Mouse (Mus musculus) liver, embryonic 11.5 days (tissue): ENCODE results near the gene Abcb10. TPM values are rescaled to one million over a fixed set of nuclear protein-coding genes. Genes with fewer than 3 reads are reported as not detected.

Experiments
- ATAC-seq: fragments of 200-750 bp; cut with Nextera tagmentation; replicated peaks from 2 replicates; pipeline ENCODE4 v1.8.0; 2017; ENCODE audit warnings: moderate number of reproducible peaks, mild to moderate bottlenecking, moderate TSS enrichment, moderate library complexity; ENCODE audit not compliant: low FRiP score
- DNase-seq: peaks from one replicate; pipeline ENCODE4 v3.0.0-alpha.2; 2017; ENCODE audit warnings: low spot score
- H3K27ac ChIP-seq: fragments of 300-500 bp; sonication (generic); 2 replicates; pipeline ENCODE4 v1.5.1; 2014; ENCODE audit warnings: mild to moderate bottlenecking, low read depth, low read length, control low read depth
- H3K27me3 ChIP-seq: fragments of 300-500 bp; sonication (generic); replicated peaks from 2 replicates; pipeline ENCODE4 v1.6.1; 2014; ENCODE audit warnings: low read length, mixed read lengths; ENCODE audit not compliant: control insufficient read depth, insufficient read depth
- H3K36me3 ChIP-seq: fragments of 300-500 bp; sonication (generic); 2 replicates; pipeline ENCODE4 v1.6.1; 2014; ENCODE audit warnings: mild to moderate bottlenecking, low read length, moderate library complexity, mixed read lengths; ENCODE audit not compliant: control insufficient read depth, insufficient read depth
- H3K4me1 ChIP-seq: fragments of 300-500 bp; sonication (generic); replicated peaks from 2 replicates; pipeline ENCODE4 v1.6.1; 2014; ENCODE audit warnings: low read length, mixed read lengths; ENCODE audit not compliant: control insufficient read depth, insufficient read depth
- H3K4me2 ChIP-seq: fragments of 300-500 bp; sonication (generic); 2 replicates; pipeline ENCODE4 v1.6.1; 2014; ENCODE audit warnings: mild to moderate bottlenecking, control low read depth, moderate library complexity
- H3K4me3 ChIP-seq: fragments of 300-500 bp; sonication (generic); 2 replicates; pipeline ENCODE4 v1.5.1; 2014; ENCODE audit warnings: low read depth, low read length, control low read depth
- H3K9ac ChIP-seq: fragments of 300-500 bp; sonication (generic); 2 replicates; pipeline ENCODE4 v1.6.1; 2014; ENCODE audit warnings: low read depth, low read length, control low read depth
- H3K9me3 ChIP-seq: fragments of 300-500 bp; sonication (generic); 2 replicates; pipeline ENCODE4 v1.6.1; 2016; ENCODE audit warnings: low read length, inconsistent platforms, mixed read lengths; ENCODE audit not compliant: control insufficient read depth
- whole genome bisulfite sequencing: fragments of 180-500 bp; shearing (Covaris S2); extraction: QIAGEN DNeasy Blood & Tissue Kit; methylation state at CpG from one replicate; pipeline ENCODE4 v1.1.7; 2014; 5-methylcytosine and 5-hydroxymethylcytosine counted together
- polyA plus RNA-seq: library from polyadenylated mRNA; unstranded; fragments of >200 nt; fragmentation: Nextera tagmentation; extraction: Ambion mirVana; gene quantifications from 2 replicates; pipeline ENCODE4 v1.2.1, GENCODE M21; 2014

Gene Abcb10
- polyA plus RNA-seq, 1 experiment from 2014 or later, result 115 TPM

GRCm38 (mm10) chr8:123990277-123991049, 7.5 kb upstream of the Abcb10 start:
- H3K4me3 ChIP-seq, result no peak overlapping the region
- no peak for DNase-seq
- peak; percentile 70 for ATAC-seq
- WGBS, result 56% methylated on average over 13 of the region's 13 CpGs
- peak overlapping the region; percentile 89 for H3K27ac ChIP-seq
- H3K9me3 ChIP-seq, result no peaks in the 10 kb centered on the region
- no peaks in the 10 kb centered on the region; the same call in 1 of the 2 replicates for H3K36me3 ChIP-seq
- peak overlapping the region; percentile 64 for H3K4me2 ChIP-seq
- peaks cover 32% of the 10 kb centered on the region for H3K4me1 ChIP-seq
- no peaks in the 10 kb centered on the region for H3K27me3 ChIP-seq
- peak overlapping the region; percentile 20; the same call in 1 of the 2 replicates for H3K9ac ChIP-seq

- ATAC-seq (peak; percentile 38), DNase-seq (no peak)
- Histone ChIP-seq H3K4me2 (peak overlapping the region; percentile 64), H3K27ac (peak overlapping the region; percentile 89), H3K9ac (peak overlapping the region; percentile 62; the same call in 1 of the 2 replicates), H3K9me3 (no peaks in the 10 kb centered on the region), H3K4me3 (peak overlapping the region; percentile 18; the same call in 1 of the 2 replicates), H3K36me3 (no peaks in the 10 kb centered on the region), H3K4me1 (peaks cover 32% of the 10 kb centered on the region), H3K27me3 (no peaks in the 10 kb centered on the region)
- 26% methylated on average over 7 of the region's 7 CpGs for WGBS
Measured at GRCm38 (mm10) chr8:123989128-123989527, 6.2 kb upstream of the Abcb10 start.

- Histone ChIP-seq H3K4me1 (peaks cover 36% of the 10 kb centered on the region), H3K4me2 (peak overlapping the region; percentile 64), H3K9ac (peak overlapping the region; percentile 62; the same call in 1 of the 2 replicates), H3K9me3 (no peaks in the 10 kb centered on the region), H3K27me3 (no peaks in the 10 kb centered on the region), H3K27ac (peak overlapping the region; percentile 89), H3K4me3 (peak overlapping the region; percentile 18; the same call in 1 of the 2 replicates), H3K36me3 (no peaks in the 10 kb centered on the region)
- DNase-seq, result peak; percentile 68
- peak; percentile 87 for ATAC-seq
- WGBS, result 20% methylated on average over 6 of the region's 6 CpGs
Measured at GRCm38 (mm10) chr8:123988605-123989038, 5.7 kb upstream of the Abcb10 start.

- DNase-seq (peak; percentile 76), ATAC-seq (no peak)
- no peaks in the 10 kb centered on the region for H3K27me3 ChIP-seq
- H3K4me1 ChIP-seq, result peaks cover 46% of the 10 kb centered on the region
- under 1% methylated on average over 48 of the region's 48 CpGs for WGBS
- peaks cover 4% of the 10 kb centered on the region; the same call in 1 of the 2 replicates for H3K36me3 ChIP-seq
- peak overlapping the region; percentile 83 for H3K4me3 ChIP-seq
- H3K27ac ChIP-seq, result peak overlapping the region; percentile 98
- H3K4me2 ChIP-seq, result peak overlapping the region; percentile 88
- peak overlapping the region; percentile 86 for H3K9ac ChIP-seq
- no peaks in the 10 kb centered on the region for H3K9me3 ChIP-seq
Measured at GRCm38 (mm10) chr8:123982291-123982793, 580 bp downstream of the Abcb10 start.

GRCm38 (mm10) chr8:123981674-123982073, 1.2 kb downstream of the Abcb10 start:
- Histone ChIP-seq H3K4me1 (peaks cover 47% of the 10 kb centered on the region), H3K4me3 (peak overlapping the region; percentile 83), H3K27ac (peak overlapping the region; percentile 98), H3K36me3 (peaks cover 4% of the 10 kb centered on the region; the same call in 1 of the 2 replicates), H3K9ac (peak overlapping the region; percentile 86), H3K27me3 (no peaks in the 10 kb centered on the region), H3K4me2 (peak overlapping the region; percentile 88), H3K9me3 (no peaks in the 10 kb centered on the region)
- WGBS, result 52% methylated on average over 4 of the region's 4 CpGs
- ATAC-seq (no peak), DNase-seq (no peak)

- WGBS, result 34% methylated on average over 4 of the region's 4 CpGs
- H3K4me1 ChIP-seq, result peaks cover 46% of the 10 kb centered on the region
- H3K27ac ChIP-seq, result peak overlapping the region; percentile 98
- DNase-seq, result no peak
- H3K4me3 ChIP-seq, result peak overlapping the region; percentile 83
- H3K9ac ChIP-seq, result peak overlapping the region; percentile 86
- no peaks in the 10 kb centered on the region for H3K27me3 ChIP-seq
- no peaks in the 10 kb centered on the region for H3K9me3 ChIP-seq
- H3K4me2 ChIP-seq, result peak overlapping the region; percentile 88
- ATAC-seq, result no peak
- H3K36me3 ChIP-seq, result peaks cover 10% of the 10 kb centered on the region
Measured at GRCm38 (mm10) chr8:123980239-123980638, 2.7 kb downstream of the Abcb10 start.

- Histone ChIP-seq H3K4me2 (peak overlapping the region; percentile 88), H3K27me3 (no peaks in the 10 kb centered on the region)
Measured at GRCm38 (mm10) chr8:123978926-123979325, 4.0 kb downstream of the Abcb10 start.

GRCm38 (mm10) chr8:123978166-123978838, 4.6 kb downstream of the Abcb10 start:
- DNase-seq, result no peak
- H3K27me3 ChIP-seq, result no peaks in the 10 kb centered on the region
- peak overlapping the region; percentile 67 for H3K9ac ChIP-seq
- H3K27ac ChIP-seq, result peak overlapping the region; percentile 98
- ATAC-seq, result no peak
- peak overlapping the region; percentile 83 for H3K4me3 ChIP-seq
- H3K36me3 ChIP-seq, result peaks cover 19% of the 10 kb centered on the region
- no peaks in the 10 kb centered on the region for H3K9me3 ChIP-seq
- H3K4me2 ChIP-seq, result peak overlapping the region; percentile 88
- WGBS, result 48% methylated on average over 14 of the region's 14 CpGs
- peaks cover 44% of the 10 kb centered on the region for H3K4me1 ChIP-seq

More at GRCm38 (mm10) chr8:123978926-123979325, 4.0 kb downstream of the Abcb10 start:
- DNase-seq, result peak; percentile 63
- ATAC-seq, result peak; percentile 90
- H3K4me3 ChIP-seq, result peak overlapping the region; percentile 83
- peak overlapping the region; percentile 86 for H3K9ac ChIP-seq
- H3K27ac ChIP-seq, result peak overlapping the region; percentile 98
- H3K36me3 ChIP-seq, result peaks cover 16% of the 10 kb centered on the region
- 16% methylated on average over 8 of the region's 8 CpGs for WGBS
- peaks cover 46% of the 10 kb centered on the region for H3K4me1 ChIP-seq
- H3K9me3 ChIP-seq, result no peaks in the 10 kb centered on the region
